Mouse (Mus musculus) heart, embryonic 14.5 days (tissue): Measurements from ENCODE around the gene Prkg1. TPM values are rescaled to one million over a fixed set of nuclear protein-coding genes. Genes with fewer than 3 reads are reported as not detected.

Experiments used
- ATAC-seq: fragments of 200-750 bp; cut with Nextera tagmentation; 2 replicates; pipeline ENCODE4 v1.8.0; 2017; ENCODE audit warnings: low read depth, moderate TSS enrichment; ENCODE audit not compliant: insufficient number of reproducible peaks, insufficient read depth, low FRiP score
- H3K27ac ChIP-seq, 2 experiments: fragments of 200-500 bp in 1 of 2; fragments of 300-500 bp in 1 of 2; sonication (generic) in 1 of 2; replicated peaks in 1 of 2; 2 replicates each; pipeline ENCODE4 v1.5.1; 2012 to 2014; ENCODE audit warnings: low read depth in 2 of 2, low read length in 2 of 2, control low read depth in 1 of 2, mild to moderate bottlenecking in 1 of 2, mixed read lengths in 1 of 2; ENCODE audit not compliant: control insufficient read depth in 1 of 2, insufficient read depth in 1 of 2
- H3K27me3 ChIP-seq: fragments of 300-500 bp; sonication (generic); 2 replicates; pipeline ENCODE4 v1.6.1; 2014; ENCODE audit warnings: mild to moderate bottlenecking, low read length, control low read depth; ENCODE audit not compliant: control insufficient read depth, insufficient read depth
- H3K36me3 ChIP-seq: fragments of 300-500 bp; sonication (generic); 2 replicates; pipeline ENCODE4 v1.6.1; 2014; ENCODE audit warnings: mild to moderate bottlenecking, control low read depth, low read length, mixed read lengths; ENCODE audit not compliant: control insufficient read depth, insufficient read depth
- H3K4me1 ChIP-seq, 2 experiments: fragments of 200-500 bp in 1 of 2; fragments of 300-500 bp in 1 of 2; sonication (generic) in 1 of 2; 2 replicates each; pipeline ENCODE4 v1.6.1; 2012 to 2014; ENCODE audit warnings: low read length in 2 of 2, control low read depth in 1 of 2, mixed read lengths in 1 of 2; ENCODE audit not compliant: control insufficient read depth in 2 of 2, insufficient read depth in 2 of 2
- H3K4me2 ChIP-seq: fragments of 300-500 bp; sonication (generic); 2 replicates; pipeline ENCODE4 v1.6.1; 2014; ENCODE audit warnings: mild to moderate bottlenecking, low read length
- H3K4me3 ChIP-seq, 2 experiments: fragments of 200-500 bp in 1 of 2; fragments of 300-500 bp in 1 of 2; sonication (generic) in 1 of 2; 2 replicates each; pipeline ENCODE4 v1.5.1; 2012 to 2014; ENCODE audit warnings: low read length in 2 of 2, mild to moderate bottlenecking in 2 of 2, control low read depth in 1 of 2, low read depth in 1 of 2, moderate library complexity in 1 of 2; ENCODE audit not compliant: control insufficient read depth in 1 of 2, insufficient read depth in 1 of 2
- H3K9ac ChIP-seq: fragments of 300-500 bp; sonication (generic); 2 replicates; pipeline ENCODE4 v1.6.1; 2014; ENCODE audit warnings: mild to moderate bottlenecking, low read length
- H3K9me3 ChIP-seq: fragments of 300-500 bp; sonication (generic); 2 replicates; pipeline ENCODE4 v1.6.1; 2016; ENCODE audit warnings: low read length, control low read depth; ENCODE audit not compliant: control insufficient read depth
- WGBS: fragments of 180-500 bp; shearing (Covaris S2); extraction: QIAGEN DNeasy Blood & Tissue Kit; methylation state at CpG from one replicate; pipeline ENCODE4 v1.1.7; 2014; 5-methylcytosine and 5-hydroxymethylcytosine counted together
- polyA plus RNA-seq: library from polyadenylated mRNA; unstranded; fragments of >200 nt; fragmentation: Nextera tagmentation; extraction: Ambion mirVana; gene quantifications from 2 replicates; pipeline ENCODE4 v1.2.1, GENCODE M21; 2014

The Prkg1 gene
- polyA plus RNA-seq: 8.0 and 9.6 TPM in 2 replicates

- WGBS: under 1% methylated on average over 23 of the region's 23 CpGs
- H3K4me3 ChIP-seq: peak within 1 kb of the TSS; percentile 68 to 81
- no peaks in the 10 kb centered on the region for H3K36me3 ChIP-seq
- peaks cover 0 to 14% of the 10 kb centered on the region in 2 experiments; a peak in 3 of 4 replicates for H3K4me1 ChIP-seq
- no peaks in the 10 kb centered on the region for H3K9me3 ChIP-seq
- H3K4me2 ChIP-seq: peak within 1 kb of the TSS; percentile 76
- no peaks in the 10 kb centered on the region for H3K27me3 ChIP-seq
- H3K27ac ChIP-seq: peak within 1 kb of the TSS; percentile 94 to 96
- ATAC-seq: peak; percentile 65
- H3K9ac ChIP-seq: peak within 1 kb of the TSS; percentile 91
These were observed at the start of gene Prkg1 for GRCm38 (mm10) chr19:31764801-31765340. Gene Prkg1 (minus strand): TSS chr19:31765033.

DNA sequence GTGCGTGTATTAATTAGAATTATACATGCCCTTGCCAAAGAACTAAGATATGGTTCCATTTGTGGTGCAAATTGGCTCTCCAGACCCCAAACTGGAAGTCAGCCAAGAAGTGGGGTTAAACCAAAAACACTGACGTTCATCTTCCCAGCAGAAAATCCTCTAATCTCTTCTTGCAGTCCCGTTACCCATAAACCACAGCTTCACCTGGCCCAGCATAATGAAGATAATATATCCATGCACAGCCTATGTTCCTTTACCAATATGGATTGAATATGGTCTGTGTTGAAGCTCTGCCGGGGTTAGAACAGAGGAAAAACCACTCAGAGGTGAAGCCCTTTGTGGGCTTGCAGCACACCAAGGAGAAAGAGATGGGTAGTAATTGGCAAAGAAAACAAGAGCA, 48.3 kb upstream of the Prkg1 start:
- Histone ChIP-seq H3K27ac (no peak overlapping the region), H3K4me2 (no peak overlapping the region), H3K9ac (no peak overlapping the region), H3K9me3 (no peaks in the 10 kb centered on the region), H3K36me3 (no peaks in the 10 kb centered on the region), H3K4me3 (no peak overlapping the region), H3K4me1 (0 out of 4 replicates have a peak, but pooled peaks cover 0 to under 1% of the 10 kb centered on the region in 2 experiments), H3K27me3 (no peaks in the 10 kb centered on the region)
- WGBS: 64% methylated on average over 4 of the region's 4 CpGs
- ATAC-seq: no peak

- 0 out of 4 replicates have a peak, but pooled peaks cover 0 to 5% of the 10 kb centered on the region in 2 experiments for H3K4me1 ChIP-seq
- H3K36me3 ChIP-seq: no peaks in the 10 kb centered on the region
- 31% methylated on average over 5 of the region's 5 CpGs for WGBS
- H3K9me3 ChIP-seq: no peaks in the 10 kb centered on the region
- no peak overlapping the region for H3K4me3 ChIP-seq
- no peaks in the 10 kb centered on the region for H3K27me3 ChIP-seq
- no peak overlapping the region for H3K27ac ChIP-seq
- H3K9ac ChIP-seq: no peak overlapping the region
- no peak overlapping the region for H3K4me2 ChIP-seq
- no peak for ATAC-seq
These were observed 46.5 kb upstream of the Prkg1 start for GRCm38 (mm10) chr19:31811371-31811770.

DNA sequence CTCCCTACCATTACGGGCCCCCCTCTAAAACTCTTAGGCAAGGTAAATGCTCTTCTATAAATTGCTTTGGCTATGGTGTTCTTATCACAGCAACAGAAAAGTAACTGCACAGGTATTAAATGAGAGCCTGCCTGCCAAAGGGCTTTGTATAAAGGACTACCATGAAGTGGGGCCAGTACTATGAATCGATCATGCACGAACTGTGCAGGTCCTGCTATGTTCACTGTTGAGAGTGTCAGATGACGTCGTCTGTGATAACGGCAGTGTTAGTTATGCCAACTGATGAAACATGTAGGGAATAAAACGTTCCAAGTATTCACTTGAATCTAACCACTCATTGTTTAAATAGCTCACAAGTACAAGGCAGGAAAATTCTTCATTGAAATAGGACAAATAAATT, 40.6 kb upstream of the Prkg1 start:
- H3K9me3 ChIP-seq: no peaks in the 10 kb centered on the region
- no peak overlapping the region for H3K9ac ChIP-seq
- H3K4me2 ChIP-seq: peak overlapping the region; percentile 18; the same call in 1 of the 2 replicates
- no peaks in the 10 kb centered on the region for H3K36me3 ChIP-seq
- H3K4me3 ChIP-seq: no peak overlapping the region
- peaks cover 0 to 9% of the 10 kb centered on the region in 2 experiments; a peak in 1 of 4 replicates for H3K4me1 ChIP-seq
- no peak overlapping the region for H3K27ac ChIP-seq
- ATAC-seq: no peak
- no peaks in the 10 kb centered on the region for H3K27me3 ChIP-seq
- 29% methylated on average over 7 of the region's 7 CpGs for WGBS

DNA sequence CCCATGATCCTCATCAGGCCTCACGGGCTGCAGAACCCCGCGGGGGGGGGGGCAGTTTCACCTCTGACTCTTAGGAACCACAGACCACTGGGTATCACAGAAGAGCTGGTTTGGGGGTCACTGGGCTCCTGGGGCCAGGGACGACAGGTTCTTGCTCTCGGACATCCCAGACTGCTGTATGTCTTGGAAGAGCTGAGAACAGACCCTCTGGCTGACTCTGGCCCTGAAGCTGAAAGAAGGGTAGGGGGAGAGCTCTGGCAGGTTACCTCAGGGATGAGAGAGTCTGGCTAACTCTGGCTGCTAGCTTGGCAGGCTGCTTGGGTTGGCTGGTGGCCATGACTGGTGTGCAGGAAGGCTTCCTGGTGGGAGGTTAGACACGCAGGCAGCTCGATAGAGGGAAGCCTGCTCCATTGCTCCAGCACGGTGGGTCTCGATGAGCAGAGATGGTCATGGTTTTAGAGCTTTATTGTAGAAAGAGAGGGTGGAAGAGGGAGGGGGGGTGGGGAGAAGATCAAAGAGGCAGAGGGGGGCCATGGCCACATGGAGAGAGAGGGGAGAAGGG, 30.7 kb upstream of the Prkg1 start:
- H3K4me2 ChIP-seq: no peak overlapping the region
- no peak overlapping the region for H3K4me3 ChIP-seq
- 68% methylated on average over 9 of the region's 9 CpGs for WGBS
- H3K27ac ChIP-seq: no peak overlapping the region
- H3K9me3 ChIP-seq: no peaks in the 10 kb centered on the region
- ATAC-seq: no peak
- no peaks in the 10 kb centered on the region for H3K36me3 ChIP-seq
- no peaks in the 10 kb centered on the region for H3K27me3 ChIP-seq
- H3K4me1 ChIP-seq: peaks cover 0 to 4% of the 10 kb centered on the region in 2 experiments
- H3K9ac ChIP-seq: no peak overlapping the region

DNA sequence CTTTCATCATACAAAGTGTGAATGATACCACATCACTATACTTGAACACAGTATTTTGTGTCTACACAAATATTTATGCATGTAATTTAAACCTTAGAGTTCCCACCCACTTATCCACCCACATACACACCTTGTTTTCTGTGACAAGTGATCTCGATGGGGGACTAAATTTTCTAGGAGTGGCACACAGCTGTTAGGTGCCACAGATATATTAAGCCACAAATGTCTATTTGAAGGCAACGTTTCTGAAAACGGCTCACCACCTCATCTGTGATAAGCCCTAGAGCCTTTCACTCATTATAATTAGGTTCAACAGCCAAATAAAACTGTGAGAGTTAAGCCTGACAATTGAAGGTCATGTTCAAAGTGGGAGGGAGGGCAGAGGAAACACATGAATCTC, 26.9 kb upstream of the Prkg1 start:
- Histone ChIP-seq H3K9me3 (no peaks in the 10 kb centered on the region), H3K27me3 (no peaks in the 10 kb centered on the region), H3K4me2 (no peak overlapping the region), H3K4me1 (peaks cover 0 to 4% of the 10 kb centered on the region in 2 experiments), H3K4me3 (no peak overlapping the region), H3K9ac (no peak overlapping the region), H3K36me3 (no peaks in the 10 kb centered on the region), H3K27ac (peak overlapping the region; percentile 3 to 49; a peak in 1 of 4 replicates)
- ATAC-seq: no peak
- WGBS: 11% methylated on average over 3 of the region's 3 CpGs

DNA sequence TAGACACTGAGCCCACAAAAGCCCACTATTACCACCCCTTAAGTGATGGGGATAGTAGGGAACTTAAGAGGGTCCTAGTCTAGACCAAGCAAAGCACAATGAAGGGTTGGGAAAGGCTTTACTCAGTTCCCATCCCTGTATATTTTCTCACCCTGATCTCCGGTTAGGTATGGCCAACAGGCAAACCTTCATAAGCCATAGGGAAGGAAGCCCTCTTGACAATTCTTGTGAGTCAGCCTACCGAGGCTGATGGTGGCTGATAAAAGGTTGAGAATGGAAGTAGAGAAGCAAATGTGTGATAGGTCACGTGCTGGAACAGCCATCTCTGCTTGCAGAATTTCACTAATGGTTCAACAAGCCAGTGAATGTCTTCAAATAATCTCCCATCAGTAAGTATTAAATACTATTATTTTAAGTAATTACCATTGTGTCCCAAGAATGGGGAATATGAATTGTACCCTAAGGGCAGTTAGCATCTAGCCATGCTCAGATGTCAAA, 16.7 kb upstream of the Prkg1 start:
- no peak overlapping the region for H3K27ac ChIP-seq
- H3K9me3 ChIP-seq: no peaks in the 10 kb centered on the region
- H3K27me3 ChIP-seq: no peaks in the 10 kb centered on the region
- no peak overlapping the region for H3K9ac ChIP-seq
- WGBS: 66% methylated on average over 3 of the region's 3 CpGs
- ATAC-seq: no peak
- H3K36me3 ChIP-seq: no peaks in the 10 kb centered on the region
- no peak overlapping the region for H3K4me2 ChIP-seq
- peaks cover 2 to 15% of the 10 kb centered on the region in 2 experiments for H3K4me1 ChIP-seq
- no peak overlapping the region for H3K4me3 ChIP-seq
